ENCODE assay signal across 15 mouse cellular contexts in the genomic region with DNA sequence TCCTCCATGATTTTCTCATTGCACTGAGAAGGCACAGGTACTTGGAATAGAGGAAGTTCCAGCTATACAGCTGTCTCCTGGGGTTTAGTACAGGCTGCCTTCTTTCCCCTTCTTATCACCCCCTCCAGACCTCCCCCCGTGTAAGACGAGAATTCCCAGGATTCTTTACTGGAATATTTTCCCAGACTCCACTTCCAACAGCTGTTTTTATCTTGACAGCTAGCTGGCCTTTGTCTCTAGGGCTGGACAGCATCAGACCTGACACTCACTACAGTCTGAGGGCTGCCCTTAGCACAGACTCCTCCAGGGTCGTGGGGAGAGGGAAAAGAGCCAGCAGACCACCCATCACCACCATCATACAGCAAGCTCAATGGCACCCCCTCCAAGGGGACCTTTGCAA. TPM values are rescaled to one million over a fixed set of nuclear protein-coding genes. Genes with fewer than 3 reads are reported as not detected.
A peak's percentile ranks its signal among the peaks of the same experiment; 100 is the strongest.
DNase-seq lines count a peak whose midpoint lies in the region; ATAC-seq lines count a peak whose summit lies in the region.
"Had no signal": no experiment of that assay in that cellular context is flagged by ENCODE, and none has a peak within 500 bp of the region (broad histone marks: within the 10 kb centered on the region; RNA-seq: fewer than 3 reads in every experiment).

No protein-coding gene starts in this region.

- DNase-seq in embryo, embryonic 10 days (ENCODE audit: low spot score): peak; percentile 51
- DNase-seq in embryo, embryonic 9.5 days (ENCODE audit: extremely low spot score): no peak
- no peak for DNase-seq in lung, adult 18-20 months
- peak; percentile 39 for DNase-seq in lung, postnatal 36 days
- DNase-seq in gastrocnemius, postnatal 25 days: no peak
- DNase-seq in cerebellum, postnatal 14 days: no peak
- DNase-seq: cerebellum, adult 9-11 months; kidney, adult 2 months; left cerebral cortex, postnatal 4 days; spleen, adult 18-20 months; thymus, adult 18-20 months had no signal

- no peak overlapping the region for H3K4me2 ChIP-seq in lung, embryonic 15.5 days
- H3K4me2 ChIP-seq in heart, embryonic 15.5 days: no peak overlapping the region
- H3K4me2 ChIP-seq: midbrain, embryonic 11.5 days had no signal

- H3K4me3 ChIP-seq in lung, embryonic 15.5 days: no peak overlapping the region
- no peak overlapping the region for H3K4me3 ChIP-seq in heart, embryonic 15.5 days

- H3K27me3 ChIP-seq in lung, embryonic 15.5 days: no peaks in the 10 kb centered on the region
- H3K27me3 ChIP-seq in heart, embryonic 15.5 days: no peaks in the 10 kb centered on the region
- H3K27me3 ChIP-seq: Patski had no signal

- H3K9me3 ChIP-seq in lung, embryonic 15.5 days: no peaks in the 10 kb centered on the region
- no peaks in the 10 kb centered on the region for H3K9me3 ChIP-seq in heart, embryonic 15.5 days (replicated peaks)

- ATAC-seq in lung, embryonic 15.5 days (ENCODE audit: borderline replicate concordance, extremely low read depth, low FRiP score, low TSS enrichment): peak; percentile 86
- ATAC-seq in heart, embryonic 15.5 days (replicated peaks; ENCODE audit: insufficient number of reproducible peaks, insufficient read depth, low FRiP score, low read depth): peak; percentile 78
- ATAC-seq: Patski had no signal

- peaks cover 67% of the 10 kb centered on the region for H3K4me1 ChIP-seq in lung, embryonic 15.5 days
- H3K4me1 ChIP-seq in heart, embryonic 15.5 days (replicated peaks): peaks cover 47% of the 10 kb centered on the region

- H3K27ac ChIP-seq in lung, embryonic 15.5 days: peak overlapping the region; percentile 76
- H3K27ac ChIP-seq in heart, embryonic 15.5 days: peak overlapping the region; percentile 80

- 2% methylated on average over 3 of the region's 3 CpGs for WGBS in lung, embryonic 15.5 days
- WGBS in heart, embryonic 15.5 days: 4% methylated on average over 3 of the region's 3 CpGs

- no peak overlapping the region for H3K9ac ChIP-seq in lung, embryonic 15.5 days
- H3K9ac ChIP-seq in heart, embryonic 15.5 days: no peak overlapping the region

- no peaks in the 10 kb centered on the region for H3K36me3 ChIP-seq in lung, embryonic 15.5 days
- H3K36me3 ChIP-seq in heart, embryonic 15.5 days: no peaks in the 10 kb centered on the region

RNA-seq across cellular contexts. Expression of a gene that starts 20.9 kb away (rescaled TPM):
- 86.4 and 87.3 TPM in 2 replicates for polyA plus RNA-seq in lung, embryonic 15.5 days (2015; fragmentation: Nextera tagmentation; extraction: Ambion mirVana)
- 31.2 and 32.8 TPM in 2 replicates for polyA plus RNA-seq in heart, embryonic 15.5 days (2015; fragmentation: Nextera tagmentation; extraction: Ambion mirVana)
- total RNA-seq in gastrocnemius, postnatal 25 days (2021): 1 to 10 TPM in 1 of 2 experiments, under 1 TPM in 1; 0.97 to 1.3 TPM

RNA-seq across cellular contexts. Expression of a gene that starts 31.7 kb away (rescaled TPM):
- 2.1 and 2.2 TPM in 2 replicates for polyA plus RNA-seq in lung, embryonic 15.5 days (2015; fragmentation: Nextera tagmentation; extraction: Ambion mirVana)
- polyA plus RNA-seq in heart, embryonic 15.5 days (2015; fragmentation: Nextera tagmentation; extraction: Ambion mirVana): 31.7 and 32.2 TPM in 2 replicates
- 1 to 10 TPM in 1 of 2 experiments, under 1 TPM in 1; 0.69 to 5.3 TPM for total RNA-seq in gastrocnemius, postnatal 25 days (2021)
- total RNA-seq: left cerebral cortex, postnatal 4 days had no signal
- polyA plus RNA-seq: Patski had no signal

Comparison
In these comparisons a context has a peak if more than half of its experiments do, and no peak if none do; other contexts are left out.
1. DNase-seq: peak in embryo, embryonic 10 days (single experiment) and lung, postnatal 36 days (single experiment); none in embryo, embryonic 9.5 days (single experiment), lung, adult 18-20 months (0 of 2), gastrocnemius, postnatal 25 days (single experiment) and cerebellum, postnatal 14 days (0 of 2).
2. RNA of a gene that starts 31.7 kb away (polyA plus RNA-seq): 31.7 to 32.2 TPM in heart, embryonic 15.5 days; 2.1 to 2.2 TPM in lung, embryonic 15.5 days; every median in the first group is over 10 times any median in the second.